Mouse (Mus musculus) adrenal gland, postnatal 4 days (tissue): ENCODE results near the gene Ror2. TPM values are rescaled to one million over a fixed set of nuclear protein-coding genes. Genes with fewer than 3 reads are reported as not detected.

ENCODE experiments used
- DNase-seq, 2 experiments: peaks; one replicate each; pipeline ENCODE4 v3.0.0; 2021 to 2022; ENCODE audit warnings: low spot score in 2 of 2, mixed read lengths in 2 of 2
- total RNA-seq, 2 experiments: library from RNA; stranded (reverse); gene quantifications; 2 replicates each; pipeline ENCODE4 v1.2.3; 2021

The Ror2 gene
- total RNA-seq, 2 experiments from 2014 or later, result 12.8 to 13.1 TPM

DNA sequence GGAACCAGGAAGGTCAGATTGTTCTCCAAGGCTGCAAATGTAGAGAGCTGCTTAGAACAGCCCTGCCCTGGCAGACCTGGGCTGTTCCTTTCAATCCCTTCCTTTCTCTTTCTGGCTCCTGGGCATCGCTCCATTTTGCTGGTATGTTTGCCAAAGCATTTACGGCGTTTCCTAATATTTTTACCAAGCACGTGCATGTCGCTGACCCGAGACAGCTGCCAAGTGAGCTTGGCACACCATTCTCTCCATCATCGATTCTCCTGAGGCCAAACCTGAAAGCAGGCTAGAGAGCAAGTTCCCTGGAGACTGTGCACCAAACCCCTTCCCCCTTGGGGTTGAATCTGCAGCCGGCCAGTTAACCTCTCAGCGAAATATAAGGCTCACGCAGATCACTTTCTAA, 143.7 kb downstream of the Ror2 start:
- DNase-seq, result no peak

DNA sequence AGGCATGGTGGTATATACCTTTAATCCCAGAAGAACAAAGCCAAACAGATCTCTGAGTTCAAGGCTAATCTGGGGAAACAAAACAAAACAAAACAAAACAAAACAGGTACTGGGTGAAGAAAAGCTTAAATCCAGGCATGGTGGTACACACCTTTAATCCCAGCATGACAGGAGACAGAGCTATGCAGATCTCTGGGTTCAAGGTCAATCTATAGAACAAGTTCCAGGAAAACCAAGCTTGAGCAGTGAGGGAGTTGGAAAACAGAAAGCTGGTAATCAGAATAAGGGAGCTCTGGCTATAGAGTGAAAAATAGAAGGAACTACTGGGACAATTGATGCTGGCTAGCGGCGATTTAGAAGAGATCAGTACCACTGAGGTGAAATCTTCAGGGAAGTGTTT, 145.6 kb downstream of the Ror2 start:
- no peak for DNase-seq

GRCm38 (mm10) chr13:53130567-53130966, 155.4 kb downstream of the Ror2 start:
- DNase-seq, result no peak

DNA sequence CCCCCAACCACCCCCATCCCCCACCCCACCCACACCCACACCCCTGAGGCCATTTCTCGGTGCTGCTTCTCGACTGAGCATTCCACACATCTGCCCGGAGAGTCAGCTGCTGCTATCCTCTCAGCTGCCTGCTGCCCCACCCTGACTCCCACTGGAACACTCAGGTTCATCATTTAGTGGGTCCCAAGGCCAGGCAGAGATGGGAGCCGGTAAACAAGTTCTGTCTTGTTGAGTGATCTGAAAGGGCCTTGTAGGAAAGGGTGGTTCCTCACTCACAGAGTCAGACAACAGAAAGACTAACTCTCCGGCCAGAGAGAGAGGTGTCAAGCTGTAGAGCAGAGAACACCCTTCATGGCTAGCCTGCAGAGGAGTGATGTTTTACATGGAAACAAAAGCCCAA, 155.9 kb downstream of the Ror2 start:
- DNase-seq, result no peak

- DNase-seq, result no peak
Observed at GRCm38 (mm10) chr13:53125627-53126026, 160.3 kb downstream of the Ror2 start.

DNA sequence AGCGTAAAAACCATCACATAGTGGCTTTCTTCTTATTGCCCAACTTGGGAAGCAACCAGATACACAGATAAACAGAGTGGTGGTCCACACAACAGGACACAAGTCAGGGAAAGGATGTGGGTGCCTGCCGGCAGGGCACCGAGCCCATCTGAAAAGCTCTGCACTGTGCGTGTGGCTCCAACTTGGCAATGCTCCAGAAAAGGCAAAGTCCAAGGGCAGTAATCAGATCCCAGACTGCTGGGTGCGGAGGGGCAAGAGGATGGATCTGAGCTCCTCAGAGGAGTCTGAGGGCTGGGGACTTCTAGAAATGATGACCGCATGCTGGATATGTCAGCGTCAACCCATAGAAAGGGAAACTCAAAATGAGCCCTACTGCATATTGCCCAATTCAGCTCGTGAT, 163.8 kb downstream of the Ror2 start:
- DNase-seq, result no peak

GRCm38 (mm10) chr13:53120906-53121305, 165.0 kb downstream of the Ror2 start:
- DNase-seq, result no peak

DNA sequence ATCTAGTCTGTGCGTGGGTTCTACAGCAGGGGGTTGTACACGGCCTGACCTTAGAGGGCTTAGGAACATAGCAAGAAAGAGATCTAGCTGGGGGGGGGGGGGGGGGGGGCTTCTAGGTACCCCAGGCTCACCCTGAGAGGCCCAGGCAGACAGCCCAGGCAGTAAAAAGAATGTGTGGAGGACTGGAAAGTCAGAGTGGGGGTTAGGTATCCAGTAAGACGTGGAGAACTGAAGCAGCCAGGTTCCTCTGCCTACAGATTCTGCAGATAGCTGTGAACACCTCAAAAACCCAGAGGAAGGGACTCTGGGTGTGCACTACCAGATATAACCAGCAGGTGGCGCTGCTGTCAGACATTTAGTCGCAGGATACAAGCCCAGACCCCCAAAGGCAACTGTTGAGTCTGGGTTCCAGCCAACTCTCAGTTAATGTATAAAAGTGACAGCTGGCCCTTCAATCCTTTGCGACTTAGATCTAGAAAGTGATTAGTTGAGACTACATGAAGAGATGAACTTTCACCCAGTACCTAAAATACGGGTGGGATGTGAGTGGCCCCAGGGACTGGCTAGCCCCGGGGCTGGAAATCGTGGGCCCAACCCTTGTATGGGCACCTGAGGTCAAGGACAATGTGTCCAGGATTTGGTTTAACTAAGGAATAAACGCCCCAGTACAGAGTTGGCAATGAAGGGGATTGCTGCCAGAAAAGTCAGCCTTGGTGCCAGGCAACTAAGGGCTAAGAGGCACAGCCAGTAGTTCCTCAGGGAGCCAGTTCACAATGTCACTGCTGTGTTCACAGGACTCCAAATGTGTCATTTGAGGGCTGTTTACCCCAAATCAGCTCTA, 166.1 kb downstream of the Ror2 start:
- DNase-seq, result peak; percentile 44 to 70

DNA sequence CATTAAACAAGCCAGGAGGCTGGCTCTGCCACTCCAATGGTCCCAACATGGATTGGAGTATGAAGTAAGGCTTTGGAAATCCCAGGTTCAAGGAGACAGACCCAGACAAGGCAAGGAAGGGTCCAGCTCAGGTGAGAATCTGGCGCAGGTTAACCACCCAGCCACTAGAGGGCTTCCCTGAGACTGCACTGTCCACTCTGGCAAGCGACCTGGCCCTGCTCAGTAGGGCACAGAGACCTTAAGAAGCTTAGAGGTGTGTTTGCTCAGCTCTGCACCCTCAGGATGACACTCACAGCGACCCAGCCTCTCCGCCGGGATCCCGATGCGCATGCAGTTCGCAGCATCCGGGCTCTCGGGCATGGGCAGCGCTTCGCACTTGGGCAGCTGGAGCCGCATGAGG, 167.5 kb downstream of the Ror2 start:
- no peak for DNase-seq

GRCm38 (mm10) chr13:53117921-53118320, 168.0 kb downstream of the Ror2 start:
- no peak for DNase-seq

DNA sequence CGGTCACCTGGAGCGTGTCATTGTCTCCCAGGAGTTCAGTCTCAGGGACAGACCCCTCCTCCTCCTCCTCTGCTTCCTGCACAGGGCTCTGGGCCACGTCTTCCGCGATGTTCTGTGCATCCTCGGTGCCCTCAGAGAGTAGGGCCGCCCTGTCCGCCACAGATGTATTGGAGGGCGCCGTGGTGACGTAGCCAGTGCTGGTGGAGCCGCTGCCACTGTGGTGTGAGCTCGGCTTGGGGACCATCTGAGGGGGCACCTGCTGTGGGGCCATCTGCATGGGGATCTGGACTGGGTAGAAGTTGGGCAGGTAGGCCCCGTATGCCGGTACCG, 175.7 kb downstream of the Ror2 start:
- no peak for DNase-seq

DNA sequence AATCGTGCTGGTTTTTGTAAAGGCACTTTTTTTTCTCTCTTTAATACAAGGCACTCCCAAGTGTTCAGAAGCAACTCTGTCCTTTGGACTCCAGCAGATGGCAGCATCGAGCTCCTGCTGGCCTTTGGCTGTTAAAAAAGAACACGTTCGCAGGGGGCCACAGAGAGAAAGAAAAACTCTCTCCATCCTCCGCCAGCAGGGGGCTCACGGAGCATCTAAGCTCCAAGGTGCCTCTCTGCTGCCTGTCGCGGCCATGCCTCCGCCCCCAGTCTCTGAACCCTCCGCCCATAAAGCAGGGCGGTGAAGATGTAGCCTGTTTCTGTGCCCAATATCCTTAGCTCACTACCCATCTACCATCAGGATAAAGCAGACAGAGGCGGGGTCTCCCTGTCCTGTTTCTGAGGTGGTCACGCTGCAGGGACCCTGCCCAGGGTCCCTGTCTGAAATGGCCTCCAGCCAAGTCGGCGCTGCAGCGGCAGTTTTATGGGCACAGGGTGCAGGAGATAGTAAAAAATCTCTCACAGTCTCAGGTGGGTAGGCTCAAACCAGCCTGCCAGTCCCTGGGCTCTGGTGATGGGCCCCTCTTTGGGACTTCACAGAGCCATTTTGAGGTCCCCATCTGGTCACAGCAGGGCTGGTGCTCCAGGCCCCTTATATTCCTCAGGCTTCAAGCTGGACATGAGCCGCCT, 176.2 kb downstream of the Ror2 start:
- peak; percentile 69 to 86 for DNase-seq

DNA sequence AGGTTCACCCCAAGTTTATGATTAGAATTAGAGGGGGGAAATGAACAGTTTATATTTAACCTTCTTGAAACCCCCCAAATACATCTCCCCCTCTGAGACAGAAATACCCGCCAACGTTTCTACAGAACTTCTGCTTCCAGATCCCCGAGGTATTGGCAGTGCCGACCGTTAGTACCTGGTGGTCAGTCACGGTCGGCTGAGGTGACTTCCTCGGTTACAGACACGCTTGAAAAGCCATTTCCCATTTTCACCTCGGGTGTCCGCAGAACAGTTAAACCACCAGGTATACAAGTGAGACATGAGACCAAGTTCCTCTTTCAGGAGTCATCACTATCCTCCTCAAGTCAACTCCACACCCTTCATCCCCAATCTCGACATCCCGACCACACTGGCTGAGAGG, 179.2 kb downstream of the Ror2 start:
- DNase-seq, result no peak

GRCm38 (mm10) chr13:53099771-53100682, 185.9 kb downstream of the Ror2 start:
- no peak for DNase-seq

- DNase-seq, result peak; percentile 46 to 60
Observed at GRCm38 (mm10) chr13:53096615-53097014, 189.3 kb downstream of the Ror2 start.

DNA sequence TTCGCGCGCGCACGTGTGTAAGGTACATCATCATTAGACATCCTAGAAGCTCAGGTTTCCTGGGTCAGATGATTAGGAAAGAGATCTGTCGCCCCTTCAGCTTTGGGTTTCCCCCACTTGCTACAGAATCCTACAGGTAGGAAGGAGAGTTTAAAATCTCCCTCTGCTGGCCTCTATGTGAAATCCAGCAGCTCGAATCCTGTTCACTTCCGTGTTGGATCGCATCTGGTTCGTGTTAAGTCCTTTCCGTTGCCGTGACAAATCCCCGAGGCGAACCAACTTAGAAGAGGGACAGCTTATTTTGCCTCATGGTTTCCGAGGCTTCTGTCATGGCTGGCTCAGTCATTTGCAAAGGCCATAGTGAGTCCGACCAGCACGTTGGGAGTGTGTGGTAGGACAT, 190.7 kb downstream of the Ror2 start:
- no peak for DNase-seq

GRCm38 (mm10) chr13:53094658-53095057, 191.3 kb downstream of the Ror2 start:
- DNase-seq, result no peak

- DNase-seq, result no peak
Observed at GRCm38 (mm10) chr13:53093407-53093806, 192.5 kb downstream of the Ror2 start.

DNA sequence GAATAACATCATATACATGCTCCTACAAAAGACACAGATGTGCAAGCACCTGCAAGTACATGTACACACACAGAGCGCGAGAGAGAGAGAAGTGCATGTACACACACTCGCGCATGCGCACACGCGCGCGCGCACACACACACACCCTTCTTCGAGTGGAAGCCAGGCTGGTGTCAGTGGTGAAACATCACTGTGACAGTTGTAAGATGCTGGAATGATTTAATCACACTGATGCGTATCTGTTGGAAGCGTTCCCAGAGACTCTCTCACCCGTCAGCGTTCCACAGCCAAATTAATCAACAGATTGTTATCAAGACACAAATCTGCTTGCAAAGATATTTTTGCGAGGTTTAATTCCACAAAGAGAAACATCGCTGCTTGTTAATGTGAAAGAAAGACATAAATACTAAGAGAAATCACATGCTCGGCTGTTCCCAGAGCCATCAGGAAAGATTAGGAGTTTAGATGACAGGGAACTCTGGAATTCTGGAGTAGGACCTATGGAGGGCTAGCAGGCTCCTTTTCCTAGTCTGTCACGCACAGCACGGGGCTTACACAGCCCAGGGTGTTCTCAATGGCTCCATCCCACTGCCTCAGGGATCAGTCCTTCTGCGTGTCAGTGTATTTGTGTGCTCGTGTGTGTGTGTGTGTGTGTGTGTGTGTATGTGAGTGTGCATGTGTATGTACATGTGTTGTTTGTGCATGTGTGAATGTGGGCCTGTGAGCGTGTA, 199.2 kb downstream of the Ror2 start:
- no peak for DNase-seq

DNA sequence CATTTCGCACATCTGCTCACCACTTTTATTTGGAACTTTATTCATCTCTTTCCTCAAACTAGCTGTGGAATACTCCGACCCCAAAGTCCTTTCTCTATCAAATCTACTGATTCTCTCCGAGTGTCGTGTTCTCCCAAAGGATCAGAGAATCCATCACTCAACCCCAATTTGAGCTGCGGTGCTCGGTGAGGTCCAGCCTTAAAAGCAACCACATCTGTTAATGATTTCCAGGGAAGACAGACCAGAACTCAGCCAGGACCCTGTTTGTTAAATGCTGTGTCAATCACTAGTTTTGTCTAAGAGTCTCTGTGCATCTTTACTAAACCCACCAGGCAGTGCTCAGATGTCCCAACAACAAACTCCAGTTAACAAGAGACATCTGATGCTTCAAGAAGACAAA, 204.1 kb downstream of the Ror2 start:
- DNase-seq, result no peak

DNA sequence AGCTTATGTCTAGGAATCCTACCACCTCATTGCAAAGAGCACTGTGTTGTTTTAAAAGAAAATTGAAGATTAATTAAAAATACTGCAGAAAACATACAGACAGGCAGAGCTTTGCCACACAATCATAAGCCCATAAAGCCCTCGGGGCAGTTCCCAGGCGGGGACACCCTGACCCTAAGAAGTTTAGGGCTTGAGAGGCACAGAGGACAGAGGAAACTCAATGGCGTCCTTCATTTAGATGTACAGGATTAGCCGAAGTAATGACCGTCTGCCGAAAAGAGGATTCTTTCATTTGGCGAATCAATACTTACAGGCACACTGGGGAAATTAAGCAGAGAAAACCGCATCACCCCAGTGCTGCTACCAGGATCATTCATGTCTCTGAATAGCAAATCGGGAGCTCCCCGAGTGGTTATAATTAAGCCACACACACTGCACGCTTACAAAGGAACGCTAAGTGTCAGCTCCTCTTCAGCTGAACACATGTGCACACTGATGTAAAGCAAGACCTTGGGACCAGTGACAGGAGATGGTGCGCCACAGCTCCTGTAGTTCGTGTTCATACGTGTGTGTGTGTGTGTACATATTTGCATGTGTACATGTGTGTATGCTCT, 208.1 kb downstream of the Ror2 start:
- no peak for DNase-seq
